Mouse (Mus musculus): ENCODE measurements around the gene Clps.

- TF ChIP-seq CTCF (IDR thresholded peaks at IDR 0.05; ENCODE audit: control insufficient read depth, insufficient read depth, insufficient replicate concordance, low read depth, low read length) = no peak
- TF ChIP-seq POLR2A (IDR thresholded peaks at IDR 0.05; ENCODE audit: control insufficient read depth, low read depth, low read length) = no peak
Observed at GRCm38 (mm10) chr17:28531946-28532345, 28.6 kb downstream of the Clps start.

Data from testis, adult 2 months (tissue).